Mouse (Mus musculus) activated CD4-positive, CD25-positive, alpha-beta regulatory T cell, adult 4 months (primary cell): ENCODE results near the gene S1pr4. TPM values are rescaled to one million over a fixed set of nuclear protein-coding genes. Genes with fewer than 3 reads are reported as not detected.

Experiments
- ATAC-seq: one replicate; pipeline ENCODE4 v1.8.0; 2017
- polyA plus RNA-seq, 2 experiments: library from polyadenylated mRNA; unstranded; fragments of 100-300 nt; shearing (Covaris generic); gene quantifications; one replicate each; pipeline ENCODE4 v1.2.1; 2017

S1pr4 gene
- polyA plus RNA-seq, 2 experiments from 2014 or later: 70.0 to 70.7 TPM

DNA sequence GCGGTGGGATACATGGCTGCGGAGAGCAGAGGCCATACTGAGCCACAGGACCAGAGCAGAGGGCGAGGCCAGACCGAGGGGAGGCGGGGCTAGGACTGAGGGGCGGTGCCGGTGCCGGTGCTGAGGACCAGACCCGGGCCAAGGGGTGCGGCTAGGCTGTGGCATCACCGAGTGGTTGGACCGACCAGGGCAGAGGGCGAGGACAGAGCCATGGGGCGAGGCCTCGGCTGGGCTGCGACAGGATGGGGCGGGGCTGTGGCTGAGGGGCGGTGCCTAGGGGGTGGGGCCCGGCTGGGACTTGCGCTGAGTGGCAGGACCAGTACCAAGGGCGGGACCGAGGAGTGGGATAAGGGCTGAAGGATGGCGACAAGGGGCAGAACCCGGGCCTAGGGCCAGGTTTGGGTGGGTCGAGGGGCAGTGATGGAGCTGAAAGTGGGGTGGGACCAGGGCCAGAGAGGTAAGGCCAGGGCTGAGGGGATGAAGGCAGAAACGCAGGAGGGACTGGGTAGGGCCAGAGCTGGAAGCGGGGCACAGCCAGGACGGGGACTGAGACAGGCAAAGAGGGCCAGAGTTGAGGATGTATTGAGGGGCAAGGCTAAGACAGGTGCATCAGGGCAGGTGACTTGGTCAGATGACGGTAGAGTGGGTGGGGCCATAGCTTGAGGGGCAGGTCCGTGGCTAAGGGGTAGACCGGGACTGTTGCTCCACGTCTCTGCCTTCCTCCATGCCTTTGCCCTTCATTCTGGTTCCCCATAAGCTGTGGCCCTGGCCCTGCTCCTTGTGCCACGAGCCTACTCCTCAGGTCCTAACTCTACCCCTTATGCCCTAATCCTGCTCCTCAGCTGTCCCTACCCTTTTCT, 35.3 kb downstream of the S1pr4 start:
- ATAC-seq: peak; percentile 65

DNA sequence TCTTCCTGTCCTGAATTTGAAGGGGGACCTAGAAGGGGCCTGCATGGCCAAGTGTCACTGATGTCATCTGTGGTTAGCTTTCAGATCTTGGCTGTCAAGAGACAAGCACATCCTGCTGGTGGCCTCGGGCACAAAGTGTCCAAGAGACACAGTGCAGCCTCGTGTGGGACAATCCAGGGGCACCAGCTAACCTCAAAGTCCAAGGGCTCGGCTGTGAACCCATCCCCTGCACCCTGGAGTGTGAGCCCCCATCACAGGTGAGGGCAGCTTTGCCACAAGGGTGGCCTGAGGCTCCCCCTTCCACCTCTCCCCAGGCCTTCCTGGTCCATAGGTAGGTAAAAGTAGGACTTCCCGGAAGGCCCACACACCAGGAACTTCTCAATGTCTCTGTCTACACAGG, 36.4 kb downstream of the S1pr4 start:
- no peak for ATAC-seq

DNA sequence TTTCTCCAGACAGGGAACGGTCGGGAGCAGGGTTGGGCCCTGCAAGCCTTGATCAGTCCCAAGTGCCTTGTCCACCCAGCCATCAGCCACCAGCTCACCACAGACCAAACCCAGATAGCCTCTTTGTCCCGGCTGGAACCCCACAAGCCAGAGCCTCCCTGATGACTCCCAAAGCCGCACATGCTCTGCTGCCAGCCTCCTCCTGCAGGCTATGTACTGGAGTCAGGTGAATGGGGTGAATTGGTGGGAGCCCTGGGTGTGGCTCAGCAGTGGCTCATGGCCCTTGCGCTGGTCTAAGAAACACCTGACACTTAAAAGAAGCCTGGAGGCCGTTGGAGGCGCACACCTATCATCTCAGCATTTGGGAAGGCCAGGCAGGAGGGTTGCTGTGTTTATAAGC, 37.0 kb downstream of the S1pr4 start:
- ATAC-seq: no peak

DNA sequence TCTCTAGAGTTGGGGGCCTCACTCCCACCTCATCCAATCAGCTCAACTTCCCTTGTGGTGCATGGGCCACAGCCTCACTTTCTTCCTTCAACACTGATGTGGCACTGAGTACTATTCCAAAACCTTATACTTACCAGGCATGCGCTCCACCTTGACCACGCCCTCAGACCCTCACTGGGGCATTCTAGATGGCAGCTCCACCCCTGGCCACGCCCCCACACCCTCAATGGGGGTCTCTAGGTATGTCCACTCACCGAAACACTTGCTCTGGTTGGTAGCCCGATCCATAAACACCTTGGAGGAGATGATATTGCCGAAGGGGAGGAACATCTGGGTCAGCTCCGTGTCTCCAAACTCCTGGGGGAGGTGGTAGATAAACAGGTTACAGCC, 37.5 kb downstream of the S1pr4 start:
- no peak for ATAC-seq

DNA sequence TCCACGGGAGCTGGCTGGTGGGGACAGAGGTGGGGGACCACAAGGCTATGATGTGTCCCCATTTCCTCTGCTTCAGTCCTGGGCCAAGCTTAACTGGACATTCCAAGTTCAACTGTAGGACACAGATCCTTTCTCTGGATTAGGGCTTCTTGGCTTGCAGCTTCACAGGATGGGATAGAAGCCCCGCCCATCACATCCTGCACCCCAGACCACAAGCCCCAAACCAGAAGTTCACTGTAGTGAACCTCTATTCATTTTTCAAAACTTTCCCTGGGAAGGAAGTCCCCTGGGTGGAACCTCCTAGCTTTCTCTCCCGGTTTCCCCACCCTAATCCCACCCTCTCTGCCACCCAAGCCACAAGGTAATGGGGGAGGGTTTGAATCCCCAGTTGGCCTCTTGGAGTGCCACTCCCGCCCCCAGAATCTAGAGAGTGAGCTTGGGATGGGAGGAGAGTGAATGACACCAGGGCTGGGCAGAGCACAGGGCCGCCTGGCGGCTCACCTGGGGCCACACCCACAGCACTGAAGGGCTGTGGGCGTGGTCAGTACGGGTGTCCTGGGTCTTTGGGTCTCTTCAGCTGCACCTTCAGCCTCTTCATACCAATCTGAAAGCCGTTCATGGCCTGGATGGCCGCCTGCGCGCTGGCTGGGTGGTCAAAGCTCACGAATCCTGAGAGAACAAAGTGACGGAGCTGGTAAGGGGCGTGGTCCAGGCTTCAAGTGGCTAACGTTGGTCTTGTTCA, 38.1 kb downstream of the S1pr4 start:
- no peak for ATAC-seq

DNA sequence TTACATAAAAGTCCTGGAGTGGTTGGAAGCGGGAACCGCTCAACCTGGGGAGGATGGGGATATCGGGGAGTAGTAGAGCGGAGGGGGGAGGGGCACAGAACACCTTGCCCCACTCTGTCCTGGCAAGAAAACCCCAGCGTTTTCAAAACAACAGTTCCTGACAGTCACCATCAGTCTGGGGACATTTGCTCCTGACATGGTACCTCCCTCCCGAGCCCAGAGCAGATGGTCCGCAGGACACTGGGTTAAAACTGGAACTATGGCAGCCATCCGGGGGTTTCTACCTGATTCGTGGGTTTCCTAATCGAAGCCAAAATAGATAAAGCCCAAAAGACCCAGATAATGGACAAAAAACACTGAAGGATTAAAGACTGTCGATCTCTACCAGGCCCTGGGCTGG, 39.0 kb downstream of the S1pr4 start:
- ATAC-seq: no peak

DNA sequence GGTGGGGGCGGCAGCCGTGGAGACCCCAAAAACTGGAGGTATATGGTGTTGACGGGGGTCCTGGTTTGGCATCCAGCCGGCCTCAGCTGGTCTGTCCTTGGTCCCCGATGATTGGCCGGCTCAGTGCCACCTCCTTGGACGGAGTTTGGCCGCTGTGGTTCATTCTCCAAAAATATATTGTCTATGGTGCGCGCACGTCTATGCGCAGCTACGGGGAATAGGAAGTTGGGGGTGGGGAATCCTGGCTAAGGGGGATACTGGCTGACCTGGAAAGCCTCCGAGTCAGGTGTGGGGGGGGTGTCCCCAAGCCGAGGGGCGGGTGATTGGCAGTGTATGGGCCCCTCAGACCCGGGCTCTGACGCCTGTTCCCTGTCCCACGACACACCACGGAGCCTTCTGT, 39.5 kb downstream of the S1pr4 start:
- no peak for ATAC-seq

DNA sequence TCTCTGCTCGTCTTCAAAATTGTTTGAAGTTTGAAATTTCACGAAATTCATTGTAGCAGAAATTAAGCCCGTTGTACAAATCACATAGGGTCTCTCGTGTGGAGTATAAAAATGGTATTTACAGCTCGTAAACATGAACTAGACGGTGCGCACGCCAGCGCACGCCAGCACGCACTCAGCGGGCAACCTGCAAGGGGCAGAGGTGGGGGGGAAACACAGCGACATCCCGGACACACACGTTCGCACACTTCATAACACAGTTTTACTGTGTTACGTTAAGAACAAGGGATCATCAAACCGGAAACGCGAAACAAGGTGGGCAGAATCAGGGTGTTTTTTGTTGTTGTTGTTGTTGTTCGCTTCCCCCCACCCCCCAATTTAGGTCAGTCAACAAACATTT, 40.5 kb downstream of the S1pr4 start:
- ATAC-seq: no peak

DNA sequence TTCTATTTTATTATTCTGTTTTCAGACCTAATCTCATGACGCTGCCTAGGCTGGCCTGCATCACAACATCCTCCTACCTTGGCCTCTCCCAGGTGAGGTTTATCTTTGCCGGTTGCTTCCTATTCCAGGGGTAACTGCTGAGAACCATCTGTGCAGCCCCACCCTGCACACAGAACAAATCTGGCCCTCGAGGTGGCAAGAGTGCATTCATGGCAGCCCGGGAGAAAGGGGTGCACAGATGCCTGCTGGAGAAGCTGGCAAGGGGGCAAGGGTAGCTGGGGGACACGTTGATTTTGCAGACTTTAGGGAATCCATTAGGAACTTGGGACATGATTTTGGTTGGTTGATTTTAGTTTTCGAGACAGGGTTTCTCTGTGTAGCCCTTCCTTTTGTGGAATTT, 41.7 kb downstream of the S1pr4 start:
- ATAC-seq: no peak

DNA sequence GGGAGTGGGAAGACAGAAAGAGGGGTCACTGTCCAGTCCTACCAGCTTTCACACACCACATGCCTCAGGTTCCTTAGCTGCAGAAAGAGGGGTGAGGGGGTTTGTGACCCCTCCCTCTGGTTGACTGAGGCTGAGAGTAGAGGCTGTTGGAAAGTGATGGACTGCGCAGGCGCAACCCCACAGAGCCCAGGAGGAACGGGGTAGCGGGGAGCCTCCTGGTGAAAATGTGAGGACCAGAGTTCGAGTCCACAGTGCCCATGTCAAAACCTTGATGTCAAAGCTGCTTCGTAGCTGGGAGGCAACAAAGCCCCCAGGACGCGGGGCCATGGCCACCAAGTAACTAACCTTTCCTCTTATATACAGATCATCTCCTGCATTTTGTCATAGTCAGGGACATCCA, 42.3 kb downstream of the S1pr4 start:
- ATAC-seq: no peak

DNA sequence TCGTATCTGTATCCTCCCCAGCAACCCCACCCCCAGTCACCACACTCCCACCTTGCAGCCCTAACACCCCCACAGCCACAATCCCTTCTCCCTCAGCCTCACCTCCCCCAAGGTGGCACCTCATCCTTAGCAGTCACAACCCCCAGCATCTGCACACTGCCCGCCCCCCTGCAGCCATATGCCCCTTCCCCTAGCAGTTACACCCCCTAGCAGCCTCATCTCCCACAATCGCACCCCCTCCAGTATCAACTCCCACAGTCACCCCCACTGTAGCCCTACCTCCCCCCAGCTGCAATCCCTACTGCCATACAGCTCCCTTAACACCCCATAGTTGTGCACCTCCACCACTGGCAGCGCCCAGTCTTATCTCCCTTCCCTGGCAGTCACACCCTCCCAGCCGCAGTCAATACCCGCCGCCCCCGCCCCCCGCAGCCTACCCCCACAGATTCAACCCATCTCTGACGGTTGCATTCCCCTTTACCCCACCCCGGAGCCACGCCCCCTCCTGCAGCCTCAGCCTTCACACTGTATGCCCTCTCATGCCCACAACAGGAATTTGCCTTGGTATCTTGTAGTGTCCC, 42.9 kb downstream of the S1pr4 start:
- no peak for ATAC-seq

DNA sequence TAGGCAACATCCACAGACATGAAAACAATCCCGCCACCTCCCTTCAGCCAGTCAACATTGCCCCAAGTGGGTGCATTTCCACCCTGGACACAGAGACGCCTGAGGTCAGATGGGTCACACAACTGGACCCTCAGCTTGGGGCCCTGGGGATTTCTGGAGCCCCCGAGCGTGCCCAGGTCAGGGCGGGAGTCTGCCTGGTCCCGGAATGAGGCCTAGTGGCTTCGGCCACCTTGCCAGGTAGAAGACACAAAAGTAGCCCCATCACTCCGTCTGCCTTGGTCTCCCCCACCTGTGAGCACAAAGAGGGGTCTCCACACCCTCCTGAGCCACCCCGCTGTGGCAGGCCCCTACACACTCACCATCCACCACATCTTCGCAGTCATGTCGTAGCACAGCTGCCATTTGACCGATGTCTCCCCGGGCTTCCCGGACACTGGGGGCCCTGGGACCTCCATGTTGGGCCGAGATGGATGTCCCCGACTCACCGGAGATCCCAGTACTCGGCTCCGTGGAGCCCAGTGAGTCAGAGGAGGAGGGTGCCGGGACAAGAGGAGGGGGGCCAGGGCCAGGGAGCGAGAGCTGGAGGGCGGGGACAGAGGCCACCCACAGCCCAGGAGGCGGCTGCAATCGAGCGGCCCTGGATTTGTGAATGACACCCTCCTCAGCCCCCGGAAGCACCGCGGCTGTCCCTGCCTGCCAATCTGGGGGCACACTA, 44.6 kb downstream of the S1pr4 start, which contains the start of gene Nfic:
TSS of gene Nfic (minus strand) at position 455 of the 715 bp plus-strand sequence.
- no peak for ATAC-seq

DNA sequence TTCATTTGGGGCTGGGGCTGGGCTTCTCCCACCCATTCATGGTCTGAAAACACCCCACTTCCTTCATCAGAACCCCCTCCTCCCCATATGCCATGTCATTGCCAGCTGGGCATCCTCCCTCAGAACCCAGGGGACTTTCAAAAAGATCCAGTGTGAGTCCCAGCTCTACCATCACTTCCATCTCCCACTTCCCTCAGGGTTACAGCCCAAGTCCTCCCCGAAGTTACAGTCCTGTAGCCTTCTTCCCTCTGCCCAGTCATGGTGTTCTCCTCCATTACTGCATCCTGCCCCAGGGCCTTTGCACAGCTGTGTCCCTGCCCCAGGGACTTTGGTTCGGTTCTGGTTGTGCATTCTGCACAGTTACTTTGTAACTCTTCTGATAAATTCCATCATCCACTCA, 45.8 kb downstream of the S1pr4 start:
- no peak for ATAC-seq

DNA sequence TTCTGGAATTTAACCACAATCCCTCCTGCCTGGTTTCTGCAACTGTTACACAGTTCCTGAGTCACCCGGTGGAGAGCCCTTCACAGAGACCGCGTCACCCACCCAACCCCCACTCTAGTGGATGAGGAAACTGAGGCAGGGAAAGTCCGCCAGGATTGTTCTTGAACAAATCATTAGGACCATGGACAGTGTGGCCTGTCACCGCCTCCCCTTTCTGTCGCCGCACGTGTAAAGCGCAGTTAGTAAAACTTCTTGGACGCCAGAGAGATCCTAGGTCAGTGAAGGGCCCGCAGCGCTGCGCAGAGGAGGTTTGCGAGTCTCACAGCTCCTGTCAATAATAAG, 47.0 kb downstream of the S1pr4 start:
- ATAC-seq: no peak

DNA sequence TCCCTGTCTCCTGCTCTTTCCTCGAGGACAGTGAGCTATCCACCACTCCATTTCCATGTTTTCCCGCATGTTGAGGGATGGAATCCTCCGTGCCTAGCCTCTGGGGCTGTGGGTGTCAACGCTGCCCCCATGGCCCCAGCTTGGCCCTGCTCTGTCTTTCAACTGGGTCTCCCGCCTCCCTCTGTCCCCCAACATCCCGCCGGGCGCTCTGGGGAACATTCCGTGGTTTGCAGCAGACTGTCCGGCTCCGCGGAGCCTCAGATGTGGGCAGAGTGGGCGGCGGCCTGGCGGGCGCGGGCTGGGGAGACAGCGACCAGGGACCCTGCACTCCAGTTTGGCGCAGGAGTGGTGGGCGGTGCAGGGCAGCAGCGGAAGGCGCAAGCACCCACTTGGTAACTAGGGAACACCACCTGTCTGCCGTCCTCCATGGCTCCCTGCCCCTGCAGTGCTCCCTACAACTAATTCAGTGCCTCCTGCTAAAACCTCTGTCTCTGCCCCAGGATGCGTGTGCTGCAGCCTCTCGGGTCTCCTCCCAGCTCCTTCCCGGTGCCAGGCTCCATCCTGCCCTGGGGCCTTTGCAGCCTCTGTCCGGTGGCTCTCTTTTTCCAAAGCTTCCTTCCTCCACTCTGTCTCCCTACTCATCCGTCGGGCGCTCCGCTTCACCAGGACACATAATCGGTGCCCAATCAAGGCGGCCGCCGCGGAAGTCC, 47.5 kb downstream of the S1pr4 start:
- no peak for ATAC-seq

DNA sequence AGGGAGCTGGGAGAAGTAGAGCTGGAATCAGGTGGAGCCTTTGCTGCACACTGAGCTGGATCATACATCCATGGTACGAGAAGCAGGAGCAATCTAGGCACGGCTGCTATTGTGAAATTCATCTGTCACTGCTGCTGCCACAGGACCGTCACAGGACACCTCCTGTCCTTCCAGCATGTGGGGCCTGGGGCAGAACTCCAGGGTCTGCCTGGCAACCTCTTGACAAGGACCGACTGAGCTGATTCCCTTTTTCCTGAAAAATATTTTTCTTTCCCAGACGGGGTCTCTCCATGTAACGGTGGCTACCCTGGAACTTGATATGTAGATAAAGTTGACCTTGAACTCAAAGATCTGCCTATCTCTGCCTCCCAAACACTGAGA, 48.6 kb downstream of the S1pr4 start:
- ATAC-seq: no peak

DNA sequence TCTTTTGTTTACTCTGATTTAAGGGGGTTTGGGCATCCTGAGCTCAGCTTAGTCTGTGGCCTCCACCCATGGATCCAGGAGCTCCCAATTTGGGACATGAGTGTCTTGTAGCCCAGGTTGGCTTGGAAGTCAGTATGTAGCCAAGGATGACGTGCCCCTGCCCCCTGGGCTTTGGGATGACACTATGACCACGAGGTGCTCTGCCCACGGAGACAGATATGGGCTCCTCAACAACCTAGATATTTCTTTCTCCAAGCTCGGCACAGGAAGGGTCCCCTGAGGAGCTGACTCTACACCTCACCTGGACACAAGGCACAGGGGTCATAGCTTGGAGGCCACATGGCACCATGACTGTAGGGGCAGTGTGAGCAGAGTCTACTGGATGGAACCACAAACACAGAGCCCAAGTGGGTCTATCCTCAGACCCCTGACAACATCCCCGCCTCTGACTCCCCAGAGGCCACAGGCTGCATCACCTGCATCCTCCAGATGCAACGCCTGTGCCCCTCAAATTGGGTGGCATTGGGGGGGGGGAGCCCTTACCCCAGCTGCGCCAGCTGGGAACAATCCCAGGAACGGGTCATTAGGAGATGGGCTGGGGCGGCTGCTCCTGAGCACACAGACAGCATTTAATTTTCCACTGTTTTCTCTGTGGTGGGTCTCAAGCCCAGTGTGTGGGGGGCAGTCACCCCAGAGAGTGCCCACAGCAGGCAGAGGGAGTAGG, 49.1 kb downstream of the S1pr4 start:
- ATAC-seq: no peak

DNA sequence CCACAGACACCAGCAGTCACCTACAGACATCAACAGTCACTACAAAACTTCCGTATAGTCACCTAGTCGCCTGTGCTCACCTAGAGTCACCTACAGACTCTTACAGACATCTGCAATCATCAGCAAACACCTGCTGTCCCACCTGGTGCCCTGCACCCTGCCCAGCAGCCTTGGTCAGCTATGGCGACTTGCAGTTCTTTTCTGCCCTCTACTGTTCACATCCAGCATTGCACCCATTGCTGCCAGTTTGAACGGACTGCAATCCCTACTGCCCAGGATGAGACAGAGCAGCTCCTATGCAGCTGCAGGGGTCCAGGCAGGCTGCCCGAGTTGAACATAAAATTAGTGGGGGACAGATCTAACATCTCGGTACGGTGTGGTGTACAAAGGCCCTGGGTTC, 49.8 kb downstream of the S1pr4 start:
- ATAC-seq: peak; percentile 59
